Mouse (Mus musculus): ENCODE measurements around the gene St3gal6.

GRCm38 (mm10) chr16:58556067-58556830 is 32.2 kb upstream of the St3gal6 start:
- TF ChIP-seq CTCF (IDR thresholded peaks at IDR 0.05; ENCODE audit: borderline replicate concordance, insufficient read depth, low read depth, low read length) (no peak), POLR2A (IDR thresholded peaks at IDR 0.05; ENCODE audit: borderline replicate concordance, insufficient read depth, low read length) (no peak)

All from cerebellum, adult 2 months (tissue).